Mouse (Mus musculus) forelimb bud, embryonic 11.5 days (tissue): ENCODE results near the gene 2310061I04Rik.

Source experiments
- DNase-seq: peaks from one replicate; pipeline ENCODE4 v3.0.0-alpha.2; 2012; ENCODE audit warnings: low read depth, low spot score

2310061I04Rik gene

GRCm38 (mm10) chr17:35916297-35917142 is 19.3 kb upstream of the 2310061I04Rik start, which contains the start of the genes Mrps18b and Ppp1r10:
Gene Mrps18b, minus strand, starts transcription at chr17:35916389.
Gene Ppp1r10, plus strand, starts transcription at chr17:35916434.
- DNase-seq, result peak; percentile 99

- DNase-seq, result no peak
Measured at GRCm38 (mm10) chr17:35915538-35916296, 18.5 kb upstream of the 2310061I04Rik start.

- no peak for DNase-seq
Measured at GRCm38 (mm10) chr17:35914975-35915374, 17.7 kb upstream of the 2310061I04Rik start.

GRCm38 (mm10) chr17:35909919-35910369 is 12.7 kb upstream of the 2310061I04Rik start, which contains the start of gene Atat1:
Gene Atat1, minus strand, starts transcription at chr17:35910075.
- DNase-seq, result peak; percentile 91

- DNase-seq, result no peak
Measured at GRCm38 (mm10) chr17:35909186-35909918, 12.1 kb upstream of the 2310061I04Rik start.

- DNase-seq, result no peak
Measured at GRCm38 (mm10) chr17:35907609-35908008, 10.4 kb upstream of the 2310061I04Rik start.

GRCm38 (mm10) chr17:35905587-35905986 is 8.4 kb upstream of the 2310061I04Rik start:
- DNase-seq, result no peak

GRCm38 (mm10) chr17:35903992-35904355 is 6.7 kb upstream of the 2310061I04Rik start:
- no peak for DNase-seq

- no peak for DNase-seq
Measured at GRCm38 (mm10) chr17:35903343-35903991, 6.2 kb upstream of the 2310061I04Rik start.

- DNase-seq, result no peak
Measured at GRCm38 (mm10) chr17:35900636-35901035, 3.4 kb upstream of the 2310061I04Rik start.

GRCm38 (mm10) chr17:35897644-35898573 is 678 bp upstream of the 2310061I04Rik start:
- no peak for DNase-seq

- no peak for DNase-seq
Measured at GRCm38 (mm10) chr17:35887725-35888124, 9.5 kb downstream of the 2310061I04Rik start.

GRCm38 (mm10) chr17:35883777-35884176 is 13.5 kb downstream of the 2310061I04Rik start:
- DNase-seq, result no peak

- no peak for DNase-seq
Measured at GRCm38 (mm10) chr17:35882924-35883323, 14.3 kb downstream of the 2310061I04Rik start.

- peak; percentile 95 for DNase-seq
Measured at GRCm38 (mm10) chr17:35879245-35880057, 17.8 kb downstream of the 2310061I04Rik start, which contains the start of gene Dhx16. Gene Dhx16, plus strand, starts transcription at chr17:35879819.

- DNase-seq, result no peak
Measured at GRCm38 (mm10) chr17:35874721-35875120, 22.5 kb downstream of the 2310061I04Rik start.

- peak; percentile 79 for DNase-seq
Measured at GRCm38 (mm10) chr17:35873774-35874519, 23.3 kb downstream of the 2310061I04Rik start.
